Mouse (Mus musculus): ENCODE results near the gene Rnasek. TPM values are rescaled to one million over a fixed set of nuclear protein-coding genes. Genes with fewer than 3 reads are reported as not detected.

Rnasek gene
- total RNA-seq, 2 experiments from 2014 or later, result 272 to 278 TPM

- Histone ChIP-seq H3K27ac (no peak overlapping the region), H3K4me3 (no peak overlapping the region)
- no peak for DNase-seq (ENCODE audit: low spot score in 2 of 2)
- no peak for TF ChIP-seq CTCF (conservative IDR thresholded peaks at IDR 0.05)
Measured at GRCm38 (mm10) chr11:70211972-70212371, 27.7 kb downstream of the Rnasek start.

- DNase-seq (ENCODE audit: low spot score in 2 of 2), result no peak
- Histone ChIP-seq H3K4me3 (no peak overlapping the region), H3K27ac (no peak overlapping the region)
- no peak for TF ChIP-seq CTCF (conservative IDR thresholded peaks at IDR 0.05)
Measured at GRCm38 (mm10) chr11:70210681-70211080, 29.0 kb downstream of the Rnasek start.

GRCm38 (mm10) chr11:70208778-70209388 lies 30.8 kb downstream of the Rnasek start:
- no peak for TF ChIP-seq CTCF (conservative IDR thresholded peaks at IDR 0.05)
- Histone ChIP-seq H3K27ac (no peak overlapping the region), H3K4me3 (no peak overlapping the region)
- no peak for DNase-seq (ENCODE audit: low spot score in 2 of 2)

GRCm38 (mm10) chr11:70207283-70207682 lies 32.4 kb downstream of the Rnasek start:
- Histone ChIP-seq H3K4me3 (no peak overlapping the region), H3K27ac (no peak overlapping the region)
- no peak for TF ChIP-seq CTCF (conservative IDR thresholded peaks at IDR 0.05)
- DNase-seq (ENCODE audit: low spot score in 2 of 2), result no peak

- TF ChIP-seq CTCF (conservative IDR thresholded peaks at IDR 0.05), result no peak
- Histone ChIP-seq H3K4me3 (no peak overlapping the region), H3K27ac (no peak overlapping the region)
- DNase-seq (ENCODE audit: low spot score in 2 of 2), result no peak
Measured at GRCm38 (mm10) chr11:70206801-70207200, 32.8 kb downstream of the Rnasek start.

- Histone ChIP-seq H3K4me3 (no peak overlapping the region), H3K27ac (no peak overlapping the region)
- TF ChIP-seq CTCF (conservative IDR thresholded peaks at IDR 0.05), result peak; percentile 96
- peak in 1 of 2 experiments; percentile 79 for DNase-seq (ENCODE audit: low spot score in 2 of 2)
Measured at GRCm38 (mm10) chr11:70201691-70202090, 38.0 kb downstream of the Rnasek start.

- no peak for DNase-seq (ENCODE audit: low spot score in 2 of 2)
- no peak for TF ChIP-seq CTCF (conservative IDR thresholded peaks at IDR 0.05)
- no peak overlapping the region for H3K4me3 ChIP-seq
- H3K27ac ChIP-seq, result no peak overlapping the region
Measured at GRCm38 (mm10) chr11:70200036-70200608, 39.5 kb downstream of the Rnasek start.

- TF ChIP-seq CTCF (conservative IDR thresholded peaks at IDR 0.05), result no peak
- no peak overlapping the region for H3K27ac ChIP-seq
- DNase-seq (ENCODE audit: low spot score in 2 of 2), result no peak
- H3K4me3 ChIP-seq, result no peak overlapping the region
Measured at GRCm38 (mm10) chr11:70199107-70199506, 40.5 kb downstream of the Rnasek start.

- Histone ChIP-seq H3K4me3 (no peak overlapping the region), H3K27ac (no peak overlapping the region)
- no peak for DNase-seq (ENCODE audit: low spot score in 2 of 2)
- TF ChIP-seq CTCF (conservative IDR thresholded peaks at IDR 0.05), result no peak
Measured at GRCm38 (mm10) chr11:70198332-70198731, 41.3 kb downstream of the Rnasek start.

GRCm38 (mm10) chr11:70193354-70194285 lies 46.0 kb downstream of the Rnasek start:
- TF ChIP-seq CTCF (conservative IDR thresholded peaks at IDR 0.05), result no peak
- no peak overlapping the region for H3K27ac ChIP-seq
- no peak for DNase-seq (ENCODE audit: low spot score in 2 of 2)
- no peak overlapping the region for H3K4me3 ChIP-seq

- no peak overlapping the region for H3K4me3 ChIP-seq
- DNase-seq (ENCODE audit: low spot score in 2 of 2), result no peak
- no peak for TF ChIP-seq CTCF (conservative IDR thresholded peaks at IDR 0.05)
- no peak overlapping the region for H3K27ac ChIP-seq
Measured at GRCm38 (mm10) chr11:70192157-70192556, 47.5 kb downstream of the Rnasek start.

GRCm38 (mm10) chr11:70191188-70191587 lies 48.5 kb downstream of the Rnasek start:
- H3K27ac ChIP-seq, result no peak overlapping the region
- no peak for TF ChIP-seq CTCF (conservative IDR thresholded peaks at IDR 0.05)
- DNase-seq (ENCODE audit: low spot score in 2 of 2), result no peak
- no peak overlapping the region for H3K4me3 ChIP-seq
